Mouse (Mus musculus) layer of hippocampus, adult 9-10 months (tissue): ENCODE results near the gene Fry.
A peak's percentile ranks its signal among the peaks of the same experiment; 100 is the strongest.

Experiments
- DNase-seq: peaks from one replicate; pipeline ENCODE4 v3.0.0; 2022; ENCODE audit warnings: low spot score

Gene Fry

GRCm38 (mm10) chr5:150272173-150272572 is 153.7 kb downstream of the Fry start:
- no peak for DNase-seq

DNA sequence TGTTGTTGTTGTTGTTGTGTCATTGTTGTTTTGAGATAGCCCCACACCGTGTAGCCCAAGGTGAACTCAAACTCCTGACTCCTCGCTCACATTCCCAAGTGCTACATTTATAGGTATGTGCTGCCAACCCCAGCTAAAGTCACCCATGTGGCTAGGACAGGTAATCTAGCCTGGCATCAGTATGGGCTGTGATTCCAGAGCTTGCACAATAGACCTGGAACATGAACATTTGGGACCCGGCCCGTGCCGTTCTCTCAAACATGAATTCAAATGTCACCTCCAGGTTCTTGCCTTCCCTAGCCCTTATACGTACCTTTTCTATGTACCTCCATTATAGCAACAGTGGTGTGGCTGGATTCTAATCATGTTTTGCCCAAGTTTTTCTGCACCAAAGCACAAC is 156.9 kb downstream of the Fry start:
- DNase-seq, result no peak

DNA sequence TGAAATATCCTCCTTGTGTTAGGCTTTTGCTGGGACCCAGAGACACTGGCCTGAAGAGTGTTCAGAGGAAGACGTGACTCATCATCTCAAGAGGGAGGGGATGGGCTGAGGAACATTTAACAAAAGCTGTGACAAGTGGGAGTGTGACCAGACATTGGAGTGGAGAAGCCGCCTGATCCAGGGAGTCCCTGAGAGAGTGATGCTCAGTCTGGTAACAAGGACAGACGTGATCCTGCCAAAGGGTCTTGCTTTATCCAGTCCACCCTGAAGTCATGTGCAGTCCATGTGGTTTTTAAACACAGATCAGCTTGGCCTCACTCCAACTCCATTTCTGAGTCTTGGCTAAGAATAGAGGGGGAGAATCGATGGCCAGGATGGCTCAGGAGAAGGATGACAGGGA is 158.2 kb downstream of the Fry start:
- no peak for DNase-seq

DNA sequence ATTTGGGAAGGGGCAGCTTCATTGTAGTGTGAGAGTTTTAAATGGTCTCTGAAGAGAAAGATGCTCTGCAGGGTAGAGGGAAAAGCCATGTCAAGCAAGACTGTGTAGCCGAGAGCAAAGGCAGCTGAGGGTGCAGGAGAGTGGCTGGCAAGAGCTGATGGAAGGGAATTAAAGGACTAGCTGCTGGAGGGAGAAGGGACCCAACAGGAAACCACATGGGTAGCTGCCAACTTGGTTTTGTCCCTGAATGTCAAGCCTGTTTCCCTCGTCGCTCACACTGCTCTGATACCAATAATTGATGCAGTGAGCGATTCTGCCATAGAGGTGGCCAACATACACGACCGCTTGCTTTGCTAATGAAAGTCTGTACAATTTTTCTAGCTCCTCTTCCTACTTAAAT is 160.9 kb downstream of the Fry start:
- no peak for DNase-seq

DNA sequence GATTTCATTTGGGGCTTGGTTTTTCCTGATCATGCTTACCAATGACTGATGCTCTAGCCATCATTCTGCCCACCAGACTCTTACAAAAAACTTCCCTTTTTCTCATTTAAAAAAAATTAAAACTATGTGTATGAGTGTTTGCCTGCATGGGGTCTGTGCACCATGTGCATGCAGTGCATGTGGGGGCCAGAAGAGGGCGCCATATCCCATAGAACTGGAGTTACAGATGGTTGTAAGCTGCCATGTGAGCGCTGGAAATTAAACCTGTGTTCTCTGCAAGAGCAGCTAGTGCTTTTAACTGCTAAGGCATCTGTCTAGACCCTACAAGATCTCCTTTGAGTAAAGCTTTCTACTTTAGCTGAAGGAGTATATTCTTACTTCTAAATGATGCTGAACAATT is 162.6 kb downstream of the Fry start:
- DNase-seq, result no peak

DNA sequence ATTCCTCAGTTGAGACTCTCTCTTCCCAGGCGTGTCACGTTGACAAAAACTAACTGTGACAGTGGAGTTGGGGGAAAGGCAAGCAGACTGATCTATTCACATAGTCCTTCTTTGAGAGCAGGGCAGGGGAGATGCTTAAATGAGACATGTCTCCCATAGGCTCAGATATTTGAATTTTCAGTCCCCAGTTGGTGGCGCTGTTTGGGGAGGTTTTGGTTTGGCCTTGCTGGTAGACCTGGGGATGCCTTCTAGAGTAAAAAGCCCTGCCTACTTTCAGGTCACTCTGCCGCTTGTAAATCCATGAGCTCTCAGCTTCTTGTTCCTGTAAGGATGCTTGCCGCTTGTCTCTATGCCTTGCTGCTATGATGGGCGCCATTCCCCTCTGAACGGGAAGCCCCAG is 163.6 kb downstream of the Fry start:
- DNase-seq, result no peak

DNA sequence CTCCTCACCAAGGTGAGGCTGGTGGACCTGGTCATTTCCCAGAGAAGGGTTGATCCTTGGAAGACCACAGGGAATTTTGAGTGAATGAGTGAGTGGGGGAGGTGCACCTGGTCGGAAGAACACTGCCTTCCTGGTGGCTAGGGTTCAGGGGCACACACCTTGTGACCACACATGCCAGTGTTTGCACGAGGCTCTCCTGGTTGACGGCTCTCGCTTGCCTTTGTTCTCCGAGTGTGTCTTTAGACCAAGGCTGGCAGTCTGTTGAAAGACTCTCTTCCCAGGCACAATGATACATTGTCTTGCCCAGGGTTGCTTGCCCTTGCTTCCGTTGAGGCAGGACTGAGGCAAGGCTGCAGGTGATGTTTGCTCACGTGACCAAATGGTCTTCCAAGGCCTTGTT is 169.5 kb downstream of the Fry start:
- no peak for DNase-seq

DNA sequence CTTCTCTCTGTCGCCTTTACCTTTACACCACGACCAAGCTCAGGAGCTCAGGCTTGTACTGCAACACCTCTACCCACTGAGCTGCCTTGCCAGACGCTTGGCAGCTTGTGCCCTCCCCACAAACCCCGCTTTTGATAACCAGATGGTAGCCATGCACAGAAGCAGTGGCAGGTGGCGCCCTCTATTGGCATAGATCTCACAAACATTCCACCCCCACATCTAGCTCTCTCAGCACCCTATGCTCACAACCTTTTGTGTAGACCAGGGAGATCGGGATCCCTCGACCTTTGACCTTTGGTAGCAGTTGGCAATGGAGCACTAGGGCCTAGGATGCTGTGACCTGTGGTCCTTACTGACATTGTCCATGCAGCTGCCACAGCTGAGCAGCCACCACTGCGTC is 171.2 kb downstream of the Fry start:
- DNase-seq, result peak; percentile 29

DNA sequence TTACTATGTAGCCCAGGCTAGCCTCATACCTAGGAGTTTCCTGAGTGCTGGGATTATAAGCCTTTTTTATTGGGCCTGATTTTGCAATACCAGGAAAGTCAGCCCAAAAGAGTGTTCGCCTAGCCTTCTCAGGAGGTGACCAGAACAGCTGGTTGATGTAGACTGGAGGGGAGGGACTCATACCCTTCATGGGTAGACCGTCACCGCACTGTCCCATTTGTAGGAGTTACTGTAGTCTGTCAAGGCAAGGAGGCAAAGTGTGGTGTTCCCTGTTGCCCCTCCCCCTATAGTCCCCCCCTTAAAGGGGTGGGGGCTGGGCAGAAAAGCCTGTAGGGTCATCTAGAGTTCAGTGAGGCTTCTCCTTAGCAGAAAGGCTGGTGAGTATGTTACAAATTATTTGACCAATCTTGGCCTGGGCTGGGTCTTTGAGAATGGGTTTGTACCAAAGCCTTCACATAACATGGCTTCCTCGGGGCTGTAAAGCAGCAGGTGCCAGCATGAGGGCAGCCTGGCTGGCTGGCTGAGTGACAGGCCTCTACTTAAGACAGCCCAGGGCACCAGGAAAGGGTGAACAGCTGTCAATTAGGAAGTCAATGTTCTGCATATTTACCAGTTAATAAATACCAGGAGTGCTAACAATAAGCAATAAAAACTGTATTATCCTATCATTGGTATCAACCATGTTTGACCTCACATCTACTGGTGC is 172.2 kb downstream of the Fry start:
- no peak for DNase-seq

DNA sequence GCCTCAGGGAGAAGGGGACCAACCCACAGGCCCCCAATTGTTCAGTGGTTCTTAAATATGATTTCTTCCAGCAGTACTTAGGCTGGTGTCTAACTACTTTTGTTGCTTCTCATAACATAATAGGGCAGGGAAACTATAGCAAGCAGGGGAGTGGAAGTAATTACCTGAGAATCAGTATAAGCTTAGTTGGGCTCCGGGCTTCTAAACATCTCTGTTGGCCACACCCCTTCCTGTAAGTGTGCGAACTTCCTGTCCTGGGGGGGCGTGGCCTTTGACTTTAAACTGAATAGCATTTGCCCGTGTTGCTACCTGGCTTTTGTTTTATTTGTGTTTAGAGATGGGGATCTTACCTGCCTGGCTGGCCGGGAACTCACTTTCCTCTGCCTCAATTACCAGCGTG is 172.8 kb downstream of the Fry start:
- DNase-seq, result no peak

DNA sequence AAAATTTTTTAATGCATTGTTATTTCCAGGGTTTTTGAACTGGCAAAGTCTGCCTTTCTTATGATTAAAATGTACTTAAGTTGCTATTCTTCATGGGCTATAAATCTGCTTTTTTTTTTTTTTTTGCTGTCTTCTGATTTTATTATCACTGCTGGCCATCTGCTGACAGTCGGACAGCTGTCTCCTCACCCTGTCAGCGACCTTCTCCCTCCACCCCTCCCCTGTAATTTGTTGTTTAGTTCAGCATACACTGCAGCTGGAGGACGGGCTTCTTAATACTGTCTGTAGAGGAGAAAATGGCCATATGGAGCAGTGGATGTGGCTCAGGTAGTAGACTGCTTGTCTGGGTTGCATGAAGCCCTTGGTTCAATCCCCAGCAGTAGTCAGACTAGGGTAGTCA is 173.7 kb downstream of the Fry start:
- DNase-seq, result no peak

- no peak for DNase-seq
These were observed 175.9 kb downstream of the Fry start for GRCm38 (mm10) chr5:150294306-150294705.

GRCm38 (mm10) chr5:150295096-150295495 is 176.7 kb downstream of the Fry start:
- DNase-seq, result no peak

GRCm38 (mm10) chr5:150298969-150299368 is 180.5 kb downstream of the Fry start:
- DNase-seq, result no peak

- DNase-seq, result no peak
These were observed 183.7 kb downstream of the Fry start for GRCm38 (mm10) chr5:150302123-150302522.

GRCm38 (mm10) chr5:150302996-150303395 is 184.6 kb downstream of the Fry start:
- DNase-seq, result no peak

GRCm38 (mm10) chr5:150306497-150306896 is 188.1 kb downstream of the Fry start:
- DNase-seq, result no peak

DNA sequence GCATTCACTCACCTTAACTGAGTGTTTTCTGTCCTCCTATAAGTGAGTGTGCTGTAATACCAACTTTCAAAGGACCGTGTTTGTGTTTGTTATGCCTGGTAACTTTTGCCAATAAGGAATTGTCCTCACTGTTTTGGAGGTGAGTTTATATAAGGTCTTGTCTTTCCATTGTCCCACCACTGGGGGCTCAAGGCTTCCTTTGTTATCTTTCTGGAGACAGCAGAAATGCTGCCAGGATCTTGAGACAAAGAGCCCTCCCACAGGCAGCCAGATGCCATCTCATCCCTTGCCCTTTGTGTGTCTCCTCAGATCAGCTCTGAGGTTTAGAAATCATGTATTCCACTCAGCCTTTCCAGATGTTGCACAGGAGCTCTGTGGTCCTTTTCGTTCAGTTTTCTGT is 194.8 kb downstream of the Fry start:
- no peak for DNase-seq

GRCm38 (mm10) chr5:150314582-150314981 is 196.1 kb downstream of the Fry start:
- DNase-seq, result no peak

DNA sequence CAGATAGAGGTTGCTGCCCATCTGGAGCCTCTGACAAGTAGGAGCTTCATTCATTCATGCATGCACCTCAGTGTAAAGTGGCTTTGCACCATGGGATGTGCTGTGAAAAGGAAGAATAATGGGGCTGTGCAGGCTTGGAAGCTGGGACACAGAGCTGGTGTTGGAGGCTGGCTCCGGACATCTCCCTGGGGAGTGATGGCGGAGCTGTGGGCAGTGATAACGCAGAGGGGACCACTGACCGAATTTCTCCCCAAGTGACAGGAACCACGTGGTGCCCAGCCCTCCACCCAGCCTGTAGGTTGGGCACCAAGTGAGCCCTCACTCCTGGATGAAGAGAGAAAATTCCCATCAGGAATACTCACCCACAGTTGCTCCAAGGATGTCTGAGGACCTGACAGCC is 207.0 kb downstream of the Fry start:
- no peak for DNase-seq

- DNase-seq, result no peak
These were observed 210.2 kb downstream of the Fry start for GRCm38 (mm10) chr5:150328686-150329085.

DNA sequence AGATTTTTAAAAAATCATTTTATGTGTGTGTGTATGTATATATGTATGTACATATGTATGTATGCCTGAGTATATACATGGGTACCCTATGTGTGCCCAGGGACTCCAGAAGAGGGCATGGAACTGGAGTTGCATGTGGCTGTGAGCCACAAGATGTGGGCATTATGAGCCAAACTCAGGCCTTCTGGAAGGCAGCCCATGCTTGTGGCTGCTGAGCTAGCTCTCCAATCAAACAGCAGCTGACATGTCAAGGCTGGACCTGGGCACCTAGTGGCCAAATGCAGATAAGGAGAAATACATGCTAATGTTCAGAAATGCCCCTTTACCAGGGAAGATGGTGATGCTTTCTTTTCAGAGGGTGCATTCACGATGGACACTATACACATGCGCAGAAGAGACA is 213.4 kb downstream of the Fry start:
- no peak for DNase-seq

DNA sequence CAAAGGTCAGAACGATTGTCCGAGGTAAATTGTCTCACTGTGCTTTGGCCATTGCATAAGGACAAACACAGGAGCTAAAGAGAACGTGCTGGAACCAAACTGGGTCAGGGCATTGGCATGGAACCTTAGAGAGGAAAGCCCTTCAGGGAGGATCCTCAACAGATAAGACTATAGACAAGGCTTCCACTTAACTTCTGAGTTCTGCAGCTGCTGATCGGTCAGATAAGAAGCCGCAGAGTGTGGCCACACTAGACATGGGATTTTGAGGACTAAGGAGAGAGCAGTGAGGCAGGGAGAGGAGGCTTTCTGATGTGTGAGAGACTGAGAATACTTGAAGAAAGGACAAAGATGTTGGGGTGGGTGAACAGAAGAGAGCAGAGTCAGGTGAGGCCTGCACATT is 214.4 kb downstream of the Fry start:
- DNase-seq, result no peak

DNA sequence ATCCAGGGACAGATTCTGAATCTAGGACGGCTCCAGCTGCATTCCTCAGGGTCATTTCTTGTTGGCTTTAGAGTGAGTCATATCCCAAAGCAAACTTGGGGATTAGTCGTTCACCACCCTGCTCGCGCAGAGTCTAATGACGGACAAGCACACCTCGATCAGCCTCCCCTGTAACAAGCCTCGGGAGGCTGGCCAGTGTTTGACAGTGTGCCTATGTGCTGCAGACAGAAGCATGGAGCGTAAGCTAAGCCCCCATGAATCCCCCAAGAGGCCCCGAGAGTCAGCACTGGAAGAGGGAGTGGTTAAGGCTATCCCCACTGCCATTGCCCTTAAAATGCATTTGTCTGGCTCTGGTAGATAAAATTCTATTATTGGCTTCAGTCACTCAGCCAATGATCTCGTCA is 214.9 kb downstream of the Fry start:
- DNase-seq, result no peak

GRCm38 (mm10) chr5:150336451-150336850 is 218.0 kb downstream of the Fry start:
- no peak for DNase-seq
